Mouse (Mus musculus) brain, embryonic 18.5 days (tissue): ENCODE data around the gene Tgm2.

ENCODE experiments used
- DNase-seq: peaks from one replicate; pipeline ENCODE4 v3.0.0-alpha.2; 2012; ENCODE audit warnings: low read depth, low spot score

Gene Tgm2

DNA sequence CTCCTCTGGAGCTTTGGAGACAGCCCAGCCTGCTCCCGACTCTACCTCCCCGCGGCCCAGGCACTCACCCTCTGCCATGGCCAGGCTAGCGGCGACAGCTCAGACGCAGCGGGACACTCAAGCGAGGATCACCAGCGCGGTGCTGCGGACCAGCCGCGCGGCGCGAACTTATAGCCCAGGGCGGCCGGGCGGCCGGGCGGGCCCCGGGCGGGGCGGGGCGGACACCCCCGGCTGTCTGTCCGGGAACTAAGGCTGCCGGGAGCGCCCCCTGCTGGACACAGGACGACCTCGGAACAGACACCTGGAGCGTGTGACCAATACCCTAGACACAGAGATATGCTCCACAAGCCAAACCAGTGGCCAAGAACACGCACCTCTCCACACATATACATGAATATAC lies at the start of gene Tgm2:
Gene Tgm2, minus strand, starts transcription at position 214 of the 400 bp plus-strand sequence.
- no peak for DNase-seq

DNA sequence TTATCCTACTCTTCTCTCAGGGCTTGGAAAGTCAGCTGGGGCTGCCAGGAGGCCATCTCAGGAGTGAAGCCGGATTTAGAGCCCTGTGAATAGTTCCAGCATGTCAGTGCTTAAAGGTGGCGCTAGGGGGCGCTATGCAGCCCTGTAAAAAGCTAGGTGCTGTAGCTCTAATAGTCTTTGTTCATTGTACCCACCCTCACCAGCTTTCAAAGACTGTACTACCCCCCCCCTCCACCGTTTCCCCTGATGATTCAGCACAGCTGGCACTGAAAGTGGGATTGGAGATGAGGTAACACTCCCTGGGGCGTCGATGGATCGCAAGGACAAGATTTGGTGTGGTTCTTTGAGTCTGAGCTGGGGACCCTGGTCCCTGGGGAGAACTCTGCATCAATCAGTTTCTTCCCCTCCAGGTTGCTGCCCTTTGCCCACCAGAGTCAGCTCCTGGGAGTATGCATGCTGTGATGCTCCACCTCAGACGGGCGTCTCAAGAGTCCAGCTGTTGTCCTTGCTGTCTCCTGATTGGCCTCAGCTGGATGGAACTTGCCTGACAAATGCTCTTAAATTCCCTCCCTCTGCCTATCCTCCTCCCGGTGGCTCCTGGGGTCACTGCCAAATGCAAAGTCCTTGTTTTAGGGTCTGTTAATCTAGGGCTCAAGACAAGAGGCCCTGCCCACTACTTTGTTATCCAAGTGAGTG lies 48.9 kb upstream of the Tgm2 start:
- no peak for DNase-seq

- DNase-seq: no peak
Measured at GRCm38 (mm10) chr2:158193611-158194336, 47.5 kb upstream of the Tgm2 start.

- DNase-seq: no peak
Measured at GRCm38 (mm10) chr2:158191098-158191497, 44.9 kb upstream of the Tgm2 start.

- DNase-seq: no peak
Measured at GRCm38 (mm10) chr2:158189451-158189850, 43.2 kb upstream of the Tgm2 start.

- no peak for DNase-seq
Measured at GRCm38 (mm10) chr2:158186206-158186871, 40.1 kb upstream of the Tgm2 start.

- no peak for DNase-seq
Measured at GRCm38 (mm10) chr2:158183266-158183665, 37.0 kb upstream of the Tgm2 start.

GRCm38 (mm10) chr2:158181932-158182331 lies 35.7 kb upstream of the Tgm2 start:
- DNase-seq: no peak

GRCm38 (mm10) chr2:158180797-158181196 lies 34.6 kb upstream of the Tgm2 start:
- no peak for DNase-seq

DNA sequence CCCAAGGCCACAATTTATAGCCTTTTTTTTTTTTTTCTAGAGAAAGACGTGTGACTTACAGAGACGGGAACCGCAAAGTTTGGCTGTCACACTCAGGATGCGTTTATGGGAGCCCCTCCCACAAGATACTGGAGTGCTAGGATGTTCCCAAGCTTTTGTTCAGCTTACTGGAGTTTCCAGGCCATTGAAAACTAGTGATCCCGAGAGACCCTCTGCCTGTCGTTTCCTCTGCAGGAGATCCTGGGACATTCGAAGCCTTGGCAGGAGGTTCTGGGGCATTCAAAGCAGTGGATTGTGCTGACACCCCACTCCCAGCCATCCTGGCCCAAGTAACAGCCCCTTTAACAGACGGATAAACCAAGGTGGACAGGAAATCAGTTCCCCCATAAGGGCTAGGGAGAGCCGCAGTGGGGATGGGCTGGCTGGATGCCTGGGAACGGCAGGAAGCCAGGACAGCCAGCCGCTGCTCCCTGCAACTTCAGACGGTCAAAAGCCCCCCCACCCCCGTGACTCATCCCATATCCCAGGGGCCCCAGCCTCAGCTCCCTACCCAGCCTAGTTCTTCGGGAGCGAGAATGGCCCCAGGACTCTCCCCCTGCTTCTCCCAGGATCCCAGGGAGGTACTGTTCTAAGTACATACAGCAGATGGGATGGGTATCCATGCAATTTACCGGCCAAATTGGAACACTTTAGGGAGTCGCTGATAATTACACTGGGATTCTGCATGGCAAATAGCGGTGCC lies 33.3 kb upstream of the Tgm2 start:
- DNase-seq: no peak

- DNase-seq: no peak
Measured at GRCm38 (mm10) chr2:158178696-158179369, 32.6 kb upstream of the Tgm2 start.

GRCm38 (mm10) chr2:158178139-158178538 lies 31.9 kb upstream of the Tgm2 start:
- DNase-seq: no peak

GRCm38 (mm10) chr2:158177574-158177973 lies 31.3 kb upstream of the Tgm2 start:
- DNase-seq: no peak

GRCm38 (mm10) chr2:158176763-158177162 lies 30.5 kb upstream of the Tgm2 start:
- no peak for DNase-seq

DNA sequence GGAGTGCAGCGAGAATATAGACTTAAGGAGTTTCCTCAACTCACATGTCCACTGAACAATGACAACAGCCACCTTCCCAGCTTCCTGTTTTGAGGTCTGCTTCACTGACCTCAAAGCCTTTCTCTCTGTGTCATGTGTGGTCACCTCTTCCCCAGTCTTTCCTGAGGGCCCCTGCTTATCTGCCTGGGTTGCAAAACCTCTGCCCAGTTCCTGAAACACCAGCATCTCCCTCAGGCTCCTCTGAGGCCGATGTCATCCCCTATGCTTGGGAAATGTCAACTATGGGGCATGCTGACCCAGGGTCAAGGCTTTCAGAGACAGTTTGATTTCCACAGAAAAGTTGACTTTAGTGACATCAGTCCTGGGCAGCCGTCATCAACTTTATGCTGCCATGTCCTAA lies 29.2 kb upstream of the Tgm2 start:
- DNase-seq: no peak

GRCm38 (mm10) chr2:158174958-158175357 lies 28.7 kb upstream of the Tgm2 start:
- no peak for DNase-seq

GRCm38 (mm10) chr2:158174438-158174837 lies 28.2 kb upstream of the Tgm2 start:
- no peak for DNase-seq

- DNase-seq: no peak
Measured at GRCm38 (mm10) chr2:158170394-158170793, 24.2 kb upstream of the Tgm2 start.

DNA sequence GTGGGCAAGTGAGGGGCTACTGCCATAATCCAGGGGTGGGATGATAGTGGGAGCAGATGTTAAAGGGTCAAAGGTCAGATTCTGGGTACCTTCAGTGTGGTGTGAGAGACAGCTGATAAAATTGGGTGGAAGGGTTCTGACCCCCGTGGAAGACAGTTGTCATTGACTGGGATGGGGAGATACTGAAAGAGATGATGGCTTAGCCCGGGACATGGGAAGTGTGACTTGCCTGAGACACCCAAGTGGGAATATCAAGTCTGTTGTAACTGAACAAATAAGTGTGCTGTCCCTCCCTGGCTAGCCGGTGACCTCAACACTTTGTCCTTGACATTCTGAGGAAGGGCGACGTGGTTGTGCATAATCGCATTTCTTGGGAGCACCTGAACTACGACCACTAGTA lies 23.5 kb upstream of the Tgm2 start:
- no peak for DNase-seq

DNA sequence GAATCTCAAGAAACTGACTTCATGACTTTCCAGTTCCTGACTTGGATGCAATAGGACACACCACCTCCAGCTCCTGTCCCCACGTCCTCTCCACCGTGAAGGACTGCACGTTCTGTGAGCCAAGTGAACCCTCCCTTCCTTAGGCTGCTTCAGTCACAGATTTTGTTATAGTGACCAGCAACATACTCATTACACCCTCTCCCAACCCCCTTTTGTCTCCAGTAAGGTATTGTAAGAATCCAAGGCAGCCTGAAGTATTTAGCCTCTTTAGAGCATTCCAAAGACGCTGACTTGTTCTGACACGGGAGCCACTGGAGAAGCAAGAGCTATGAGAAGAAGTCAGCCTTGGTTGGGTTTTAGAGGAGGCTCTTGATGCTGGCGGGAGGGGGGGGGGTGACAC lies 23.1 kb upstream of the Tgm2 start:
- DNase-seq: no peak

- DNase-seq: no peak
Measured at GRCm38 (mm10) chr2:158168741-158169211, 22.5 kb upstream of the Tgm2 start.
